Mouse (Mus musculus) ovary, adult 18-20 months (tissue): Measurements from ENCODE around the gene Qtrt1.

ENCODE experiments used
- DNase-seq: peaks from one replicate; pipeline ENCODE4 v3.0.0; 2022; ENCODE audit warnings: low spot score, mixed read lengths

The Qtrt1 gene

DNA sequence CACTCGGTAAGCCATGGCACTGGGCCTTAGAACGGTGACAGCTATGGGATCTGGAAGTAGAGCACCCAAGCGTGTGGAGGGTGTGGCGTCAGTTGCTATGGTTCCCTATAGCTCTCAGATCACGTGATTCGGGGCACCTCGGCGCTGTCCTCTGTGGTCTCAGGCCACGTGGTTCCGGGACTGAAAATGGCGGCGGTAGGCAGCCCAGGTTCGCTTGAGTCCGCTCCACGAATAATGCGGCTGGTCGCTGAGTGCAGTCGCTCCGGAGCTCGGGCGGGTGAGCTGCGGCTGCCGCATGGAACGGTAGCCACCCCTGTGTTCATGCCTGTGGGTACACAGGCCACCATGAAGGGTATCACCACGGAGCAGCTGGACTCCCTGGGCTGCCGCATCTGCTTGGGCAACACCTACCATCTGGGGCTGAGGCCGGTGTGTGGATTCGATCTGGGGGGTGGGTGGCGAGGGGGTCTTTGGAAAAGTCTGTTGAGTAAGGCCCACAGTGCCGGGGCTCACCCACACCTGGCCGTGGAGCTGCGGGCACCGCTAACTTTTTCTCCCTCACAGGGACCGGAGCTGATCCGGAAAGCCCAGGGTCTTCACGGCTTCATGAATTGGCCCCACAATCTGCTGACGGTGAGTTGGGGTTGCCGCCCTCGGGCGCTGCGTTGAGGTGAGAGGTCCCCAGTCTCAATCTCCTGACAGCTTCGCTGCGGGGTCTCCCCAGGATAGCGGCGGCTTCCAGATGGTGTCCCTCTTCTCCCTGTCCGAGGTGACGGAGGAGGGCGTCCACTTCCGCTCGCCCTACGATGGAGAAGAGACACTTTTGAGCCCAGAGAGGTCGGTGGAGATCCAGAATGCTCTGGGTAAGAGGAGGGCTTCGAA is at the start of gene Qtrt1:
Qtrt1 (plus strand) TSS at position 169 of the 882 bp plus-strand sequence.
- DNase-seq, result peak; percentile 77

DNA sequence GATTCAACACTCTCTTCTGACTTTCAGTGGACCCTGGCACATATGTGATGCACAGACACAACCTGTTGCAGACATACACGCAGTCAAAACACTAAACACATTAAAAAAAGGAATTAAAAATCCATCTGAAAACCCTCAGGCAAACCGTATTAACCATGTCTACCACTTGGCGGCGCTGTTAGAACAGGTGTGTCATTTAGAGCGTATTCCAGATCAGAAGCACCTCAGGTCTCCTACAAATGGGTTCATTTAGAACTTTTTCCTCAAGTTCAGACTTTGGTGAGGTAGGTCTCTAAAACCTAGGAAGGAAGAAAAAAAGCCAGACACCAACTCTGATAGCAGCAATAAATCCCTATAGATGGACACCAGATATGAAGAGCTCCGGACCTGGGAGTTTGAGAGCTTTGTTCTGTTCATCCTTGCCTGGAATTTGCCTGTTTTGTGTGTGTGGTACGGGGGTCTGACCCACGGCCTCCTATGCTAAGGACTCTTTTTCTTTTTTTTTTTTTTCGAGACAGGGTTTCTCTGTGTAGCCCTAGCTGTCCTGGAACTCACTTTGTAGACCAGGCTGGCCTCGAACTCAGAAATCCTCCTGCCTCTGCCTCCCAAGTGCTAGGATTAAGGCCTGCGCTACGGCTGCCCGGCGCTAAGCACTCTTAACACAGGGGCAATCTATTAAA is 45.0 kb upstream of the Qtrt1 start:
- DNase-seq, result no peak

DNA sequence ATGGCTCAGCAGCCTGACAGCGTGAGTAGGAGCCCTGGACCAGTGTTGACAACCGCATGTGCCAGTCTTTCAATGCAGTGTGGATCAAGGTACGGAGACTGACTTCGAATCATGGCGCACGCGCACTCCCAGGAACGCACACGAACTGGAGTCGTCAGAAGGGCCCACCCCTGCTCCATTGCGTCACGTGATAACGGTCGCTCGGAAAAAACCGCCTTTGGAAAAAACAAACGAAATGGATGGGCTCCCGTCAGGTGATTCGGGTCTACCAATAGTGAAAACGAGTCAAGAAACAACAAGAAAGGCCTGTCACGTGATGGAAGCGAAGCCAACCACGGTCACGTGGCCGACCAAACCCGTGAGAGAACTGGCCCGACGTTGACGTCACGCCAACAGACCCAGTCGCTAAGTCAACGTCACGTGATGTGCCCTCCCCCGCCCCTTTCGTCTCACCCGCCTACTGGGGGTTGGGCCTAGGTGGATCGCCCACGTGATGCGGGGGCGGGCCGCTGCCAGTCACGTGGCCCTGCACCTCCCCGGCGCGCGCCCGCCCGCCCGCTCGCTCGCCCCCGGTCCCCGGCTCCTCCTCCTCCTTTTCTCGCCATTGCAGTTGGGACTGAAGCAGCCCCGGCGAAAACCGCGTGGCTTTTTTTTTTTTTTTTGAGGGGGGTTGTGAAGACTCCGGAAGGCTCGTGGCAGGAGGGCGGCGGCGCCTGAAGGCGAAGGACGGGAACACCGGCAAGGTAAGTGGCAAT is 44.1 kb upstream of the Qtrt1 start, which contains the start of gene Ilf3:
Ilf3 (plus strand) TSS at position 515 of the 755 bp plus-strand sequence.
- DNase-seq, result peak; percentile 100

GRCm38 (mm10) chr9:21368131-21368584 is 43.5 kb upstream of the Qtrt1 start:
- peak; percentile 41 for DNase-seq

GRCm38 (mm10) chr9:21369080-21369479 is 42.6 kb upstream of the Qtrt1 start:
- DNase-seq, result no peak

DNA sequence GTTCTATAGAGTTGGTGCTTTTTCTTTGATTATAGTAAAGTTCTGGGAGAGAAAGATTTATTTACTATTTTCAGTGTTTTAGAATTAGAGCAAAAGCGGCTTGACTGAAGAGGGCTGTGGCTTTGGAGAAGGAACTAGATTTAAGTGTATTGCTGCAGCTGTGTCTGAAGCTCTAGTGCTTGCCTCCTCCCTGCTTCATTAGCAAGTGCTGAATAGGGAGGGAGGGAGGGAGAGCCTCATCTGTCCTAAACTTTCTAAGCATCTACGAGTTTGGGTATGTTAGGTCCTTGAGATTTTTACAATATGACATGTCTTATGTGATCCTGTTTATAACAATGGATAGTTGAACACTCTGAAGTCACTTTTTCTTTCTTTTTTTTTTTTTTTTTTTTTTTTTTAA is 40.8 kb upstream of the Qtrt1 start:
- no peak for DNase-seq

- no peak for DNase-seq
Observed at GRCm38 (mm10) chr9:21372508-21372907, 39.1 kb upstream of the Qtrt1 start.

DNA sequence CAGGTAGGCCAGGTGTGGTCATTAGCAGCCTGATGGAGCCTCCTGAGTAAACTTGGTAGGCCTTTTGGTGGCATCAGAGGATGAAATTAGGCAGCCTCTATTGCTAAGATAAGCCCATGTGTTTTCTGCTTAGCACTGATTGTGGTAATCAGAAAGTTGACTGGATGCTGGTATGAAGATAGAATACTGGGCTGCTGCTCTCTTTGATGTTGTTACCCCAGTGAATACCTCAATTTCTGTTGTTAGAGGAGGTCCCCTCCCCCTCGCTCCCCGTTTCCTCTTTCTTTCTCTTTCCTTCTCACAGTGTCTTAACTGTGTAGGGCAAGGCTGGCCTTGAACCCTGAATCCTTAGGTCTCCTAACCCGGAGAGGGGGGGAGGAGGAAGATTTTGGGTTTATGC is 32.4 kb upstream of the Qtrt1 start:
- no peak for DNase-seq

GRCm38 (mm10) chr9:21380868-21381267 is 30.8 kb upstream of the Qtrt1 start:
- DNase-seq, result no peak

DNA sequence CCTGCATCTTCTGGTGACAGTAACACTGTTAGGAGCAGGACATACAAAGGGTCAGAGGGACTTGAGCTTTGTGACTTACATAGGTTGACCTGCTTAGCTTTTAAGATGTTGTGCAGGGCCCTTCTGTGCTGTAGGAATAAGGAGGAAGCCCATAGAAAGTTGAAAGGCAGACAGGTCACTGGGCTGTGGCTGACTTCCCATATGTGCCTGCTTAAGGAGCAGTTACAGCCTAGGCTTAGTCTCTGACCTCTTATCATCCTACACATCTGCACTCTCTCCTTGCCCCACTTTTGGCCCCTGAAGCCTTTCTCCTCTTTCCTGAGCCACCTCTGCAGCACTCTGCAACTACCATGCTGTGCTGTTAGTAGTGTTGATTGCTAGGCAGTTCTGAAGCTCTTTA is 27.7 kb upstream of the Qtrt1 start:
- no peak for DNase-seq

DNA sequence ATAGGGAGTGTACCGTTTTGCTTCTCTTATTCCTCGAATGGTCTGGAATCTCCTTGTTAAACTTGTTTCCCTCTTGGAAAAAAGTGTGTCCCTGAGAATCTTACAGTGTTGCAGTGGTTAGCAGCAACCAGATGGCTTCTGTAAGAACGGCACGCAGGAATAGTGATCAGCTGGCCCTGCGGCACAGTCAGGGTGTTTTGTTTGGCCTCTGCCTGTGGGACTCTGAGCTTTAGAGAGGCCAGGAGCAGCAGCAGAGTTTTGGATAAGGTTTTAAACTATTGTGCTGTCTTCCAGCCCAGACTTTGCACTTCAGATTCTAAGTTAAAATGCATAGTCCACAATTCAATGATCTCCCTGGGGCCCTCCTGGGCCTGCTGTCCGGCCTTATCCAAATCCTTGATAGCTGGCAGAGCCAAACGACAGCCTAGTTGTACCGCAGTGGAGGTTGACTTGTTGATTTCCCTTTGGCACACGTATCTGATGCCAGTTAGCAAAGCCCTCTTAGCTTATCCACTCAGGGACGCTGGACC is 18.9 kb upstream of the Qtrt1 start:
- no peak for DNase-seq

- DNase-seq, result no peak
Observed at GRCm38 (mm10) chr9:21395692-21396091, 15.9 kb upstream of the Qtrt1 start.

DNA sequence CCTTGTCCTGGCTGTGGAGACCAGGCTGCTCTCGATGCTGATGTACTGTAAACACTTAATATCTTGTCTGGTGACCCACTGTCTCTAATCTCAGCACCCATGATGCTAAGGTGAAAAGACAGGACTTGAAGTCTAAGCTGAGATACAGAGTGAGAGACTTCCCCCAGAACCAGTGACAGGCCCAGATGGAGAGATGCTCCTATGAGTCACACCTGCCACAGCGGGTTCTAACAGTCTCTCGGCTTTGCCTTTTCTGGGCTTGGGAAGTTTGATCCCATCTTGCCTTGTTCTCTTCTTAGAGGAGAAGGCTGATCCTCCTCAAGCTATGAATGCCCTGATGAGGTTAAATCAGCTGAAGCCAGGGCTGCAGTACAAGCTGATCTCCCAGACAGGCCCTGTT is 14.5 kb upstream of the Qtrt1 start:
- no peak for DNase-seq

GRCm38 (mm10) chr9:21401042-21401441 is 10.6 kb upstream of the Qtrt1 start:
- DNase-seq, result no peak

GRCm38 (mm10) chr9:21402764-21403253 is 8.8 kb upstream of the Qtrt1 start:
- no peak for DNase-seq

DNA sequence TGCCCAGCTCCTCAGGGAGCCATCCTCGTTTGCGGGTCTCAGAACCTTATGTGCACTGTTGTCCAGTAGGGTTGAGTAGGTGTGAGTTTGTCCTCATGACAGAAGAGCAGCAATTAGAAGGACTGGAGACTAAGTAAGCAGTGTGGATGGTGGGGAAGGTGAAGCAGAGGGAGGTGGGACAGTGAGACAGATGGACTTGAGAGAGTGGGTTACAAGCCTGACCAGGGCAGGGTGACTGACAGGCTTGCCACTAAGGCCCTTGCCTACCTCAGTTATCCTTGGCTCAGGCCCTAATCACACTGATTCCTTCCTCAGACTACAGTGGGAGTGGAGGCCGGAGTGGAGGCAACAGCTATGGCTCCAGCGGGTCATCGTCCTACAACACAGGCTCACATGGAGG is 7.9 kb upstream of the Qtrt1 start:
- no peak for DNase-seq

DNA sequence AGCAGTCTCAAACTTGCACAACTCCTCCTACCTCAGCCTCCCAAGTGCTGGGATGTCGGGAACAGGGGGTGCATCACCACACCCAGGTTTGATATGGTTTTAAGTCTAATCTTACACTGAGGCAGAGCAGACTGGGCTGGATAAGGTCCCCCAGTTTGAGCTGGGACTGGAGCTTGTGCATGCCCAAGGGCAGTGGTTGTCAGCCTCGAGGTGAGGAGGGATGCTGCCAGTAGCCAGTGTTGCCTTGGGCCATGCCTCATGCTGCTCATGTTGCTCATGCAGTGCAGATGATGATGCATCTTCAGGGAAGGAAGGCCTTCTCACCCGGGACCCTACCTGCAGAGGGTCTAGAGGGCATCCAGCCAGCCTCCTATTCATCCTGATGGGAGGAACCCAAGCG is 6.1 kb upstream of the Qtrt1 start:
- DNase-seq, result no peak

- DNase-seq, result no peak
Observed at GRCm38 (mm10) chr9:21407951-21408350, 3.7 kb upstream of the Qtrt1 start.

DNA sequence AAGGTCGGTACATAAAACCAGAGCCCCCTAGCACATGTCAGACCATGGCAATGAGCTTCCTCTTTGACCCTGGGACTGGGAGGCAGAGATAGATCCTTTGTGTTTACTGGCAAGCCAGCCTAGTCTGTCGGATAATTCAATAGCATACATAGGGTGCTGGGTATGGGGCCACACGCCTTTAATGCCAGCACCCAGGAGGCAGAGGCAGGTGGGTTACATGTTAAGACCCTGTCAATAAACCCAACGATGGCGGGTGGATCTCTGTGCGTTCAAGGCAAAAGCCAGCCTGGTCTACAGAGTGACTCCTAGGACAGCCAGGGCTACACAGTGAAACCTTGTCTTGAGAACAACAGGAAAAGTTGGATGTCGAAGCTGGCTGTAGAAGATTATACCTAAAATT is 3.0 kb upstream of the Qtrt1 start:
- DNase-seq, result no peak

- peak; percentile 42 for DNase-seq
Observed at GRCm38 (mm10) chr9:21409592-21410317, 1.9 kb upstream of the Qtrt1 start.

GRCm38 (mm10) chr9:21417866-21418265 is 6.2 kb downstream of the Qtrt1 start:
- no peak for DNase-seq
